Mouse (Mus musculus): ENCODE results near the gene Fam98c.

The Fam98c gene

GRCm38 (mm10) chr7:29108992-29109955 is 46.8 kb downstream of the Fam98c start:
- DNase-seq (ENCODE audit: low read depth): no peak
